Mouse (Mus musculus): Measurements from ENCODE around the gene Macc1.
A peak's percentile ranks its signal among the peaks of the same experiment; 100 is the strongest.
"Not testable (repeated sequence)": the region's sequence is repeated elsewhere in the genome, so short reads cannot be mapped to it uniquely, and the experiment has no call there.

Macc1 gene

GRCm38 (mm10) chr12:119313970-119314369 is at the start of gene Macc1:
TSS of gene Macc1 (plus strand) at chr12:119314270.
- DNase-seq (ENCODE audit: low read depth, low spot score), result no peak

- no peak for DNase-seq (ENCODE audit: low read depth, low spot score)
These were observed 49.6 kb upstream of the Macc1 start for GRCm38 (mm10) chr12:119264506-119264905.

- DNase-seq (ENCODE audit: low read depth, low spot score), result no peak
These were observed 45.3 kb upstream of the Macc1 start for GRCm38 (mm10) chr12:119268723-119269122.

- DNase-seq (ENCODE audit: low read depth, low spot score), result no peak
These were observed 44.0 kb upstream of the Macc1 start for GRCm38 (mm10) chr12:119270036-119270435.

GRCm38 (mm10) chr12:119271964-119272363 is 42.1 kb upstream of the Macc1 start:
- no peak for DNase-seq (ENCODE audit: low read depth, low spot score)

- no peak for DNase-seq (ENCODE audit: low read depth, low spot score)
These were observed 40.5 kb upstream of the Macc1 start for GRCm38 (mm10) chr12:119273605-119274004.

- DNase-seq (ENCODE audit: low read depth, low spot score), result no peak
These were observed 37.8 kb upstream of the Macc1 start for GRCm38 (mm10) chr12:119276282-119276681.

GRCm38 (mm10) chr12:119291618-119292017 is 22.5 kb upstream of the Macc1 start:
- DNase-seq (ENCODE audit: low read depth, low spot score), result no peak

- DNase-seq (ENCODE audit: low read depth, low spot score), result no peak
These were observed 10.5 kb upstream of the Macc1 start for GRCm38 (mm10) chr12:119303618-119304017.

GRCm38 (mm10) chr12:119313014-119313763 is 881 bp upstream of the Macc1 start:
- no peak for DNase-seq (ENCODE audit: low read depth, low spot score)

GRCm38 (mm10) chr12:119318799-119319198 is 4.7 kb downstream of the Macc1 start:
- DNase-seq (ENCODE audit: low read depth, low spot score), result no peak

- DNase-seq (ENCODE audit: low read depth, low spot score), result no peak
These were observed 11.3 kb downstream of the Macc1 start for GRCm38 (mm10) chr12:119325400-119325799.

GRCm38 (mm10) chr12:119330644-119331043 is 16.6 kb downstream of the Macc1 start:
- no peak for DNase-seq (ENCODE audit: low read depth, low spot score)

- DNase-seq (ENCODE audit: low read depth, low spot score), result no peak
These were observed 19.3 kb downstream of the Macc1 start for GRCm38 (mm10) chr12:119333376-119333775.

- DNase-seq (ENCODE audit: low read depth, low spot score), result not testable (repeated sequence)
These were observed 38.5 kb downstream of the Macc1 start for GRCm38 (mm10) chr12:119352579-119352978.

GRCm38 (mm10) chr12:119357418-119358241 is 43.6 kb downstream of the Macc1 start:
- no peak for DNase-seq (ENCODE audit: low read depth, low spot score)

GRCm38 (mm10) chr12:119358242-119358515 is 44.1 kb downstream of the Macc1 start:
- no peak for DNase-seq (ENCODE audit: low read depth, low spot score)

GRCm38 (mm10) chr12:119365041-119365440 is 51.0 kb downstream of the Macc1 start:
- no peak for DNase-seq (ENCODE audit: low read depth, low spot score)

GRCm38 (mm10) chr12:119369832-119370231 is 55.8 kb downstream of the Macc1 start:
- DNase-seq (ENCODE audit: low read depth, low spot score), result no peak

GRCm38 (mm10) chr12:119372359-119372758 is 58.3 kb downstream of the Macc1 start:
- no peak for DNase-seq (ENCODE audit: low read depth, low spot score)

GRCm38 (mm10) chr12:119376879-119377278 is 62.8 kb downstream of the Macc1 start:
- peak; percentile 7 for DNase-seq (ENCODE audit: low read depth, low spot score)

GRCm38 (mm10) chr12:119381839-119382238 is 67.8 kb downstream of the Macc1 start:
- no peak for DNase-seq (ENCODE audit: low read depth, low spot score)

- no peak for DNase-seq (ENCODE audit: low read depth, low spot score)
These were observed 72.2 kb downstream of the Macc1 start for GRCm38 (mm10) chr12:119386243-119386642.
